Mouse (Mus musculus) urinary bladder, adult 18-20 months (tissue): Measurements from ENCODE around the gene Trim38.

Experiments used
- DNase-seq, 2 experiments: peaks; one replicate each; pipeline ENCODE4 v3.0.0; 2022; ENCODE audit warnings: low spot score in 2 of 2, mixed read lengths in 2 of 2

Trim38 gene

DNA sequence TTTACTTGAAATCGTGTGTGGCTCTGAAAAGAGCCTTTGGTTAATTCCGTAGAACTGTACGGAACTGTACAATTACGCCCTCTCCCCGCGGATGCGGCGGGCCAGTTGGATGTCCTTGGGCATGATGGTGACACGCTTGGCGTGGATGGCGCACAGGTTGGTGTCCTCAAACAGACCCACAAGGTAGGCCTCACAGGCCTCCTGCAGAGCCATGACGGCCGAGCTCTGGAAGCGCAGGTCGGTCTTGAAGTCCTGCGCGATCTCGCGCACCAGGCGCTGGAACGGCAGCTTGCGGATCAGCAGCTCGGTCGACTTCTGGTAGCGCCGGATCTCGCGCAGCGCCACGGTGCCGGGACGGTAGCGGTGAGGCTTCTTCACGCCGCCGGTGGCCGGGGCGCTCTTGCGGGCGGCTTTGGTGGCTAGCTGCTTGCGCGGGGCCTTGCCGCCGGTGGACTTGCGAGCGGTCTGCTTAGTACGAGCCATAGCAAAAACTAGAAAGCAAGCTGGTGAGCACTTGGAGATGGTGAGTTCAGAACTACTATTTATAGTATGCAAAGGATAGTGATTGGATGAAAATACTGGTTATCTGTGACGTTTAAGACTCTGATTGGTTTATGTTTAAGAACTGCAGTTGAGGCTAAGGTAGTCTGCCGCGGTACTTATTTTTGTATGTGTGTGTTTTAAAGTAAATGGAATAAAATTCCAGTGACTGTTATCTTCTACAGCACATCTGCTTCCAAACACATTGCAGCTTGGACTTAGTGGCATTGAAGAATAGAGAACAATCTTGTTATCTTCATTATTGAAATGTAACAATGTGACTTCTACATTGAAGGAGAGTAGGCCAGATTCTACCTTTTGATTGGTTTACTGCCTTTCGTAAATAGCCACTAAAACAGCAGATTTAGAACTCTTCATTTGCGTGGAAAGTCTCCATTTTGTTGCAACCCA lies 7.6 kb upstream of the Trim38 start, which contains the start of gene Hist1h3a:
Gene Hist1h3a (minus strand): TSS at position 516 of the 951 bp plus-strand sequence.
- DNase-seq = peak; percentile 27 to 52

- DNase-seq = no peak
Observed at GRCm38 (mm10) chr13:23763242-23763585, 6.5 kb upstream of the Trim38 start.

DNA sequence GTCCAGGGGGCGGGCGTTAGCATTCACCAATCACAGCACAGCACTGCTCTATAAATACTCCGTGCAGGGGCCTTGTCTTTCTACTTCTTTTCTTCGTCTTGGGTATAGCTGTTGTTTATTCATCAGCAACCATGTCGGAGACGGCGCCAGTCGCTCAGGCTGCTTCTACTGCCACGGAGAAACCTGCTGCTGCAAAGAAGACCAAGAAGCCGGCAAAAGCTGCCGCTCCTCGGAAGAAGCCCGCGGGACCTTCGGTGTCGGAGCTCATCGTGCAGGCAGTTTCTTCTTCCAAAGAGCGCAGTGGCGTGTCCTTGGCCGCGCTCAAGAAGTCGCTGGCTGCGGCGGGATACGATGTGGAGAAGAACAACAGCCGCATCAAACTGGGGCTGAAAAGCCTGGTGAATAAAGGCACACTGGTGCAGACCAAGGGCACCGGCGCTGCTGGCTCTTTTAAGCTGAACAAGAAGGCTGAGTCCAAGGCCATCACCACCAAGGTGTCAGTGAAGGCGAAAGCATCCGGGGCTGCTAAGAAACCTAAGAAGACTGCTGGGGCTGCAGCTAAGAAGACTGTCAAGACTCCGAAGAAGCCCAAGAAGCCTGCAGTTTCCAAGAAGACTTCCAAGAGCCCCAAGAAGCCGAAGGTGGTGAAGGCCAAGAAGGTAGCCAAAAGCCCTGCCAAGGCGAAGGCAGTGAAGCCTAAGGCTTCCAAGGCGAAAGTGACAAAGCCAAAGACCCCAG lies 6.0 kb upstream of the Trim38 start, which contains the start of gene Hist1h1a:
Gene Hist1h1a (plus strand): TSS at position 81 of the 738 bp plus-strand sequence.
- peak; percentile 68 to 73 for DNase-seq

GRCm38 (mm10) chr13:23764324-23765171 lies 5.2 kb upstream of the Trim38 start:
- DNase-seq = no peak

GRCm38 (mm10) chr13:23765172-23765513 lies 4.6 kb upstream of the Trim38 start:
- no peak for DNase-seq

- no peak for DNase-seq
Observed at GRCm38 (mm10) chr13:23766772-23767171, 2.9 kb upstream of the Trim38 start.

GRCm38 (mm10) chr13:23768834-23769397 lies 797 bp upstream of the Trim38 start:
- no peak for DNase-seq

- DNase-seq = no peak
Observed at GRCm38 (mm10) chr13:23772561-23773313, 3.0 kb downstream of the Trim38 start.

GRCm38 (mm10) chr13:23778339-23778738 lies 8.6 kb downstream of the Trim38 start:
- no peak for DNase-seq

- DNase-seq = no peak
Observed at GRCm38 (mm10) chr13:23779025-23779424, 9.3 kb downstream of the Trim38 start.

DNA sequence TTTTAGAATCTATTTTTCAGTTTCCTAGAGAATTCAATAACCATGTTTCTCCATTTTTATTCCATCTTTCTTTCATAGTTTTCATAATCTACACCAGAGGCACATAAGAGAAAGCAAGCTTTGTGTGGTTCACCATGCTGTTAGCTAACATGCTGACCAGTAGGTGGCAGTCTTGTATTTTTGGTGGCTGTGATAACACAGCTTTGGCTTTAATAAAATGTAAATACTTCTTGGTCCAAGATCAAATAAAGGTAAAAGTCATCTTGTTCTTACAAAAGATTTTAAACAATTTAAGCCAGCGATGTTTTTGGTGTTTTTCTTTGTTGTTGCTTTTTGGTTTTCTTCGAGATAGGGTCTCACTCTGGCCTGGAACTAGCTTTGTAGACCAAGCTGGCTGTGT lies 22.8 kb downstream of the Trim38 start:
- DNase-seq = peak in 1 of 2 experiments; percentile 6

GRCm38 (mm10) chr13:23799405-23799804 lies 29.7 kb downstream of the Trim38 start:
- no peak for DNase-seq

GRCm38 (mm10) chr13:23804532-23804931 lies 34.8 kb downstream of the Trim38 start:
- no peak for DNase-seq

GRCm38 (mm10) chr13:23806422-23807052 lies 36.8 kb downstream of the Trim38 start, which contains the start of gene Slc17a2:
Gene Slc17a2, plus strand, starts transcription at chr13:23806993.
- DNase-seq = no peak

GRCm38 (mm10) chr13:23816148-23816547 lies 46.4 kb downstream of the Trim38 start:
- DNase-seq = no peak

DNA sequence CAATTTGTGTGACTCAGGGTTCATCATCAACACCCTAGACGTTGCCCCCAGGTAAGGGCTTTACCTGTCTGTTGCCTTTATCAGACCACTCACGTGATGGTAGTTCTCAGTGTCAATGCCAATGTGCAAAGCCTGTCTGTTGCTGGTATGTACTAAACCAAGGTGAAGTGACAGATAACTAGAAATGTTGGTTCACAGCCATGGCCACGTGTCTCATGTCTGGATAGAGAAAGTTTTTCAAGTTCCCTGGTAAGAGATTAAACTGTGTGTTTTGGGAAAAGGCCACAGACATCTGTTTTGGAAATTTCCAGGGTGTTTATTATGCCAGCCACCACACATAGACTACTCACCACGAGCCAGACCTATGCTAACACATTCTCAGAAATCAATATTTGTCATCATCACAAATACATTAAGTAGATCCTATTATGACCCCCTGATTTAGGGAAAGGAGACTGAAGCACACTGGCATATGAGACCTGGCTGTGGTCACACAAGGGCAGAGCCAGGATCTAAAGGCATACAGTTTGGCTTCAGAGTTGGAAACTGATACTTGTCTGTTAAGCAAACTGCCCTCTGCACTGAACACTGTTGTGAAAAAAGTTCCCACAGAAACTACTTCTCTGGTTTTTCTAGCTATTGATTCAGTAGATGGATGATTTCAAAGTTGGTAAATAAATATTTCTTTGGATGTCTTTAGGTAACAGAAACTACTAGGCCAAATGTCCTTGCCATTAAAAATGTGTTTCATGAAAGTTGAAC lies 50.6 kb downstream of the Trim38 start:
- DNase-seq = no peak

- no peak for DNase-seq
Observed at GRCm38 (mm10) chr13:23822213-23822612, 52.5 kb downstream of the Trim38 start.

GRCm38 (mm10) chr13:23826606-23827005 lies 56.9 kb downstream of the Trim38 start:
- no peak for DNase-seq

- DNase-seq = peak in 1 of 2 experiments; percentile 16
Observed at GRCm38 (mm10) chr13:23833053-23833452, 63.3 kb downstream of the Trim38 start.
